Mouse (Mus musculus) 3134 (cell line): ENCODE measurements around the gene Ttll8.

Experiments
- DNase-seq: peaks from one replicate; pipeline ENCODE4 v3.0.0-alpha.2; 2011; ENCODE audit warnings: low spot score; ENCODE audit not compliant: insufficient read length; ENCODE audit errors: extremely low read depth

The Ttll8 gene

GRCm38 (mm10) chr15:88932667-88933066 lies 21.6 kb downstream of the Ttll8 start:
- no peak for DNase-seq

GRCm38 (mm10) chr15:88921992-88922310 lies 32.3 kb downstream of the Ttll8 start:
- DNase-seq, result no peak

GRCm38 (mm10) chr15:88921131-88921991 lies 32.9 kb downstream of the Ttll8 start:
- DNase-seq, result peak; percentile 29

GRCm38 (mm10) chr15:88920065-88920464 lies 34.2 kb downstream of the Ttll8 start:
- no peak for DNase-seq

GRCm38 (mm10) chr15:88919328-88919727 lies 34.9 kb downstream of the Ttll8 start:
- DNase-seq, result no peak

GRCm38 (mm10) chr15:88917126-88917525 lies 37.1 kb downstream of the Ttll8 start:
- DNase-seq, result no peak

GRCm38 (mm10) chr15:88916366-88916765 lies 37.9 kb downstream of the Ttll8 start:
- no peak for DNase-seq

- DNase-seq, result no peak
Measured at GRCm38 (mm10) chr15:88915046-88915445, 39.2 kb downstream of the Ttll8 start.

GRCm38 (mm10) chr15:88906347-88906746 lies 47.9 kb downstream of the Ttll8 start:
- DNase-seq, result no peak

GRCm38 (mm10) chr15:88904056-88904811 lies 50.0 kb downstream of the Ttll8 start:
- no peak for DNase-seq

GRCm38 (mm10) chr15:88903086-88903485 lies 51.1 kb downstream of the Ttll8 start:
- no peak for DNase-seq

GRCm38 (mm10) chr15:88902200-88902875 lies 51.9 kb downstream of the Ttll8 start:
- no peak for DNase-seq

GRCm38 (mm10) chr15:88896341-88896980 lies 57.8 kb downstream of the Ttll8 start:
- DNase-seq, result no peak

GRCm38 (mm10) chr15:88895891-88896290 lies 58.3 kb downstream of the Ttll8 start:
- DNase-seq, result no peak

GRCm38 (mm10) chr15:88895119-88895518 lies 59.1 kb downstream of the Ttll8 start:
- DNase-seq, result no peak

GRCm38 (mm10) chr15:88892876-88893275 lies 61.3 kb downstream of the Ttll8 start:
- DNase-seq, result no peak

GRCm38 (mm10) chr15:88892252-88892651 lies 62.0 kb downstream of the Ttll8 start:
- no peak for DNase-seq

- no peak for DNase-seq
Measured at GRCm38 (mm10) chr15:88891676-88892040, 62.6 kb downstream of the Ttll8 start.

GRCm38 (mm10) chr15:88890751-88891675 lies 63.2 kb downstream of the Ttll8 start:
- no peak for DNase-seq

GRCm38 (mm10) chr15:88889994-88890393 lies 64.2 kb downstream of the Ttll8 start:
- DNase-seq, result no peak
